Mouse (Mus musculus) embryonic facial prominence, embryonic 14.5 days (tissue): ENCODE results near the gene Micall2. TPM values are rescaled to one million over a fixed set of nuclear protein-coding genes. Genes with fewer than 3 reads are reported as not detected.

Experiments
- ATAC-seq: fragments of 200-750 bp; cut with Nextera tagmentation; 2 replicates; pipeline ENCODE4 v1.8.0; 2017; ENCODE audit warnings: low read depth, moderate number of reproducible peaks, moderate TSS enrichment
- DNase-seq: peaks from one replicate; pipeline ENCODE4 v3.0.0-alpha.2; 2015; ENCODE audit warnings: low spot score
- H3K27ac ChIP-seq: fragments of 300-500 bp; sonication (generic); replicated peaks from 2 replicates; pipeline ENCODE4 v1.5.1; 2014; ENCODE audit warnings: low read depth, mild to moderate bottlenecking, low read length, moderate library complexity
- H3K27me3 ChIP-seq: fragments of 300-500 bp; sonication (generic); replicated peaks from 2 replicates; pipeline ENCODE4 v1.6.1; 2014; ENCODE audit warnings: low read length; ENCODE audit not compliant: control insufficient read depth, insufficient read depth
- H3K36me3 ChIP-seq: fragments of 300-500 bp; sonication (generic); 2 replicates; pipeline ENCODE4 v1.6.1; 2014; ENCODE audit warnings: low read length, mixed read lengths; ENCODE audit not compliant: control insufficient read depth, insufficient read depth
- H3K4me1 ChIP-seq: fragments of 300-500 bp; sonication (generic); 2 replicates; pipeline ENCODE4 v1.6.1; 2014; ENCODE audit warnings: antibody characterized with exemption, low read length; ENCODE audit not compliant: control insufficient read depth, insufficient read depth
- H3K4me2 ChIP-seq: fragments of 300-500 bp; sonication (generic); 2 replicates; pipeline ENCODE4 v1.6.1; 2014; ENCODE audit warnings: low read depth, mild to moderate bottlenecking, low read length, moderate library complexity, mixed read lengths
- H3K4me3 ChIP-seq: fragments of 300-500 bp; sonication (generic); 2 replicates; pipeline ENCODE4 v1.5.1; 2014; ENCODE audit warnings: low read depth, mild to moderate bottlenecking, low read length
- H3K9ac ChIP-seq: fragments of 300-500 bp; sonication (generic); 2 replicates; pipeline ENCODE4 v1.6.1; 2014; ENCODE audit warnings: low read depth, mild to moderate bottlenecking, low read length, moderate library complexity, mixed read lengths
- H3K9me3 ChIP-seq: fragments of 300-500 bp; sonication (generic); 2 replicates; pipeline ENCODE4 v1.6.1; 2016; ENCODE audit warnings: low read length; ENCODE audit not compliant: control insufficient read depth
- WGBS: fragments of 180-500 bp; shearing (Covaris S2); extraction: QIAGEN DNeasy Blood & Tissue Kit; methylation state at CpG from one replicate; pipeline ENCODE4 v1.1.7; 2014; 5-methylcytosine and 5-hydroxymethylcytosine counted together
- microRNA-seq: library from miRNA; unstranded; fragments of <30 nt; microRNA quantifications from one replicate; pipeline ENCODE4, GENCODE M21; 2016; ENCODE audit warnings: borderline number of aligned reads
- polyA plus RNA-seq: library from polyadenylated mRNA; unstranded; fragments of >200 nt; fragmentation: Nextera tagmentation; extraction: Ambion mirVana; gene quantifications from 2 replicates; pipeline ENCODE4 v1.2.1, GENCODE M21; 2014

Micall2 gene
- polyA plus RNA-seq, 1 experiment from 2014 or later = 5.5 TPM

GRCm38 (mm10) chr5:139661713-139662112 lies 74.4 kb downstream of the Micall2 start:
- no peak overlapping the region for H3K27ac ChIP-seq
- no peak for DNase-seq
- no peak overlapping the region for H3K4me2 ChIP-seq
- no peaks in the 10 kb centered on the region for H3K9me3 ChIP-seq
- WGBS = 63% methylated on average over 7 of the region's 8 CpGs
- no peak overlapping the region for H3K9ac ChIP-seq
- H3K4me3 ChIP-seq = no peak overlapping the region
- H3K27me3 ChIP-seq = peaks cover 49% of the 10 kb centered on the region
- no peaks in the 10 kb centered on the region for H3K36me3 ChIP-seq
- no peak for ATAC-seq
- H3K4me1 ChIP-seq = no peaks in the 10 kb centered on the region

- WGBS = 1% methylated on average over 18 of the region's 18 CpGs
- no peak overlapping the region for H3K27ac ChIP-seq
- H3K9me3 ChIP-seq = no peaks in the 10 kb centered on the region
- H3K4me3 ChIP-seq = peak overlapping the region; percentile 11; the same call in 1 of the 2 replicates
- ATAC-seq (peak; percentile 75; the same call in 1 of the 2 replicates), DNase-seq (peak; percentile 55)
- H3K36me3 ChIP-seq = no peaks in the 10 kb centered on the region
- H3K4me2 ChIP-seq = peak overlapping the region; percentile 38
- H3K27me3 ChIP-seq = peaks cover 45% of the 10 kb centered on the region
- H3K4me1 ChIP-seq = no peaks in the 10 kb centered on the region
- 0 out of 2 replicates have a peak overlapping the region, but pooled peaks have one; percentile 34 for H3K9ac ChIP-seq
These were observed 76.8 kb downstream of the Micall2 start for GRCm38 (mm10) chr5:139659307-139659706.

GRCm38 (mm10) chr5:139658865-139659264 lies 77.3 kb downstream of the Micall2 start:
- DNase-seq (no peak), ATAC-seq (0 out of 2 replicates have a peak, but pooled peaks have one; percentile 36)
- WGBS = 20% methylated on average over 7 of the region's 7 CpGs
- Histone ChIP-seq H3K4me1 (no peaks in the 10 kb centered on the region), H3K27me3 (peaks cover 45% of the 10 kb centered on the region), H3K9me3 (no peaks in the 10 kb centered on the region), H3K36me3 (no peaks in the 10 kb centered on the region), H3K27ac (no peak overlapping the region), H3K4me3 (no peak overlapping the region), H3K4me2 (no peak overlapping the region), H3K9ac (no peak overlapping the region)

- 55% methylated on average over 10 of the region's 10 CpGs for WGBS
These were observed 78.1 kb downstream of the Micall2 start for GRCm38 (mm10) chr5:139657959-139658602.

More at GRCm38 (mm10) chr5:139657959-139658602, 78.1 kb downstream of the Micall2 start:
- H3K4me2 ChIP-seq = no peak overlapping the region
- peaks cover 45% of the 10 kb centered on the region for H3K27me3 ChIP-seq
- H3K4me3 ChIP-seq = no peak overlapping the region
- H3K36me3 ChIP-seq = no peaks in the 10 kb centered on the region
- H3K9ac ChIP-seq = no peak overlapping the region
- no peak for DNase-seq
- no peaks in the 10 kb centered on the region for H3K4me1 ChIP-seq
- H3K9me3 ChIP-seq = no peaks in the 10 kb centered on the region
- ATAC-seq = no peak
- H3K27ac ChIP-seq = no peak overlapping the region

Small RNA genes within 50 kb of the gene (microRNA-seq; reads per million reads assigned to microRNA genes)
- gene Mir7037 = 0.50 reads per million

Other genes starting within 250 kb of the Micall2 start
- 2.5 and 2.9 TPM in 2 replicates for gene Uncx, start 192.8 kb downstream of the Micall2 start, polyA plus RNA-seq
- gene Ints1, start 39.3 kb upstream of the Micall2 start, polyA plus RNA-seq = 28.0 and 31.9 TPM in 2 replicates
- gene Mafk, start 55.2 kb upstream of the Micall2 start, polyA plus RNA-seq = 7.1 and 8.1 TPM in 2 replicates
- gene Tmem184a, start 83.6 kb upstream of the Micall2 start, polyA plus RNA-seq = 4.3 and 5.5 TPM in 2 replicates
- gene Gm26938, start 90.1 kb upstream of the Micall2 start, polyA plus RNA-seq = not detected in 2 replicates
- 61.2 and 61.8 TPM in 2 replicates for gene Psmg3, start 90.5 kb upstream of the Micall2 start, polyA plus RNA-seq
- gene Elfn1, start 171.6 kb upstream of the Micall2 start, polyA plus RNA-seq = 1.3 TPM in 2 replicates